Mouse (Mus musculus) stomach, postnatal 0 days (tissue): ENCODE measurements at regions not wholly inside any gene's neighbourhood (a gene's known extent, or its start where the extent isn't known, plus 50 kb on each side); places are given as distances from the start of the nearest gene placed in this dataset.
"Not testable (repeated sequence)": the region's sequence is repeated elsewhere in the genome, so short reads cannot be mapped to it uniquely, and the experiment has no call there.

ENCODE experiments used
- CTCF ChIP-seq: IDR thresholded peaks from 2 replicates; pipeline ENCODE4 v1.5.1; 2016; ENCODE audit warnings: antibody characterized with exemption, low read depth, mild to moderate bottlenecking, moderate library complexity
- EP300 ChIP-seq: optimal IDR thresholded peaks from 2 replicates; pipeline ENCODE3; 2016; ENCODE audit warnings: antibody characterized with exemption

- TF ChIP-seq EP300, CTCF: not testable (repeated sequence)
Observed at GRCm38 (mm10) chr2:16811401-16812281, 455.5 kb downstream of the Plxdc2 start.
